Mouse (Mus musculus): ENCODE data around the gene Clp1.

DNA sequence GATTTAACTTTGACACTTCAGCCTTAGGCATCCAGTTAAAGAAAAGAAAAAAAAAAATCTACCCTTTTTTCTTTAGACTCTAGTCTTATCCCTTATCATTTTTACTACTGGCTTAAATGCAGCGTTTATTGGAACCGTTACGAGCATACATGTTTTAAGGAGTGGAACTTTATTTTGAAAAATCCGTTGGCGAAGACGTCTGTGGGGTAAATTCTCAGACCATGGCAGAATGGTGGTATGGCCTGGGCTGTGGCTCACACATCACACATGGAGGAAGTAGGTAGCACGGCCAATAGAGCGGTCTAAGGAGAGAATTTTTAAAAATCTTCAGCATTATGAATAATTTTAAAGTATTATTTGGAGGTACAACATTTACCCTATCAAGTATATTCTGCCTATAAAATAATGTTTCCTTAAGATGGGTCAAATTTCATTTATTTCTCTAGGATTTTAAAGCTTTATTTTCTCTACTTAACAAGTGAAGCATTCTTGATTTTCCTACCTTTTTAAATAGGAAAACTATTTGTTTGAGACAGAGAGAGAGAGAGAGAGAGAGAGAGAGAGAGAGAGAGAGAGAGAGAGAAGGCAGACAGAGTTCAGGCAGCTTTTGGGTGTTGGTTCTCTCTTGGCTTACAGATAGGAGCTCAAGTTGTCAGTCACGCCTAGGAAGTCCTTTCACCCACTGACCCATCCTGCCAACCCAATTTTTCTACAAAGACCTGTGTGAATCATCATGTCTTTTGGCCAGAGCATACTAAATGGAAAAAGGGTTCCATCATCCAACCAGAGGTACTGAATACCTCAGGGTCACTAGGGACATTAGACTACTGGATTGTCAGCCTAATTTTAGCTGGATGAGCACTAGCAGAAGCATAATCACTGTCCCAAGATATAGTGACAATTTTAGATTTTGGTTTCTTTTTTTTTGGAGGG, 10.5 kb downstream of the Clp1 start:
- TF ChIP-seq POLR2A (IDR thresholded peaks at IDR 0.05; ENCODE audit: borderline replicate concordance, insufficient read depth, low read length) = no peak
- TF ChIP-seq CTCF (IDR thresholded peaks at IDR 0.05; ENCODE audit: borderline replicate concordance, insufficient read depth, low read depth, low read length) = no peak

Data from cerebellum, adult 2 months (tissue).